Mouse (Mus musculus) B cell, adult 2 months (primary cell): ENCODE measurements around the gene Cpsf6.

Source experiments
- DNase-seq, 2 experiments: peaks; one replicate each; pipeline ENCODE4 v3.0.0; 2022

The Cpsf6 gene

DNA sequence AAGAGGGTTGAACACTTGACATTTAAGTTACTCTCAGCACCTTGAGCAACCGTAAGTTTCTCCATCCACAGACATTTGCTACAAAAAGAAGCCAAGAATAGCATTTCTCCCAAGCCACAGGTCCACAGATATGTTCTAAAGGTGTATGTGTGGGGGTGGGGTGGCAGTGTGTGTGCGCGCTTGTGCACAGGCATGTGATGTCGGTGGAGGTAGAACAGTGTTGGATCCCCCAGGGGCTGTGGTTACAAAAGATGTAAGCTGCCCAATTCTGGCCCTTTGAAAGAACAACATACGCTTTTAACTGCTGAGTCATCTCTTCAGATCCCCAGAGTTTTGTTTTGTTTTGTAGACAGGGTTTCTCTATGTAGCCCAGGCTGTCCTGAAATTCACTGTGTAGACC lies 57.2 kb downstream of the Cpsf6 start:
- peak in 1 of 2 experiments; percentile 26 for DNase-seq

DNA sequence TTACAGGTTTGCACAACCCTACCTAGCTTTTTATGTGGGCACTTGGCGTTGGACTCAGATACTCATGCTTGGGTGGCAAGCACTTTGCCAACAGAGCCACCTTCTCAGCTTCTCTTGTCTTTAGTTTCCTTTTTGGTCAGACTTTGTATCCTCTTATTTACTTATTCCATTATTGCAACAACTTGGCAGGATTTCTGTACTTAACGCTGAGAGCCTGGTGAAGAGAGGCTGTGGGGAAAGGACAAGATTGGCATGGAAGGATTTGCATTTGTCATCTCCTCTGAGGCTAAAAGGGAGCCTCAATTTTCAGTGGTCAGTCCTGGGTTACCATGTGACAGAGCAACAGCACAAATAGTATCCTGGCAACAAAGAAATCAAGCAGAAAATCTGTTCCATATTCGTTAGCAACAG lies 59.2 kb downstream of the Cpsf6 start:
- no peak for DNase-seq

GRCm38 (mm10) chr10:117316391-117316790 lies 63.4 kb downstream of the Cpsf6 start:
- no peak for DNase-seq

DNA sequence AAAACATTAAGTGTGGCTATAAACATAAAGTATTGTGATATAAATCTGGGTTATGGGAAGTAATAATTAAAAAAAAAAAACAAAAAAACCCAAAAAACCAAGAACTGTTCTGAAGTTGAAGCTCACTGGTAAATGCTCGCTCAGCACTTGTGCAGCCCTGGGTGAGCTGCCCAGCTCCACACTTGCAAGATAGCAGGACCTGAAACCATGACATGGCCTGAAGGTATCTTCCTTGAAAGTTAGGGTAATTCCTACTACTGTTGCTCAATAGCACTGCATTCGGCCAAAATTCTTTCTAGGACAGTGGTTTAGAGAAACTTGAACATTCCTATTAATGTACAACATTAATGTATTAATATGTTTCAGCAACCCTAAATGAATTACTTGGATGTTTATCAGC lies 66.7 kb downstream of the Cpsf6 start:
- DNase-seq, result no peak

DNA sequence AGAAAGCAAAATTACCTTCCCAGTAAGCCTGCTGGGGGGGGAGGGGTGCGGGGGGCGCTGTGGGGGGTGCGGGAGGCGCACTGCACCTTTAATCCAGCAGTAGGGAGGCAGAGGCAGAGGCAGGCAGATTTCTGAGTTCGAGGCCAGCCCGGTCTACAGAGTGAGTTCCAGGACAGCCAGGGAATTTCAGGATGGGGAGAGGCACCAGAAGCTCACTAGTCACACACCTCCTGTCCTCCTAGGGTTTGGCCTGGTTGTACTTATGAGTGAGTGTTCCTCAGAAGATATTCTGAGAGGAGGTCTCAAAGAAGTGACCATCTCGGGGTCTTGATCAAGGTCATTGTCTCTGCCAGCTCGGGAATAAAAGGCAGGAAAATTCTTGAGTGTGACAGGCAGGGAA lies 67.6 kb downstream of the Cpsf6 start:
- DNase-seq, result no peak

DNA sequence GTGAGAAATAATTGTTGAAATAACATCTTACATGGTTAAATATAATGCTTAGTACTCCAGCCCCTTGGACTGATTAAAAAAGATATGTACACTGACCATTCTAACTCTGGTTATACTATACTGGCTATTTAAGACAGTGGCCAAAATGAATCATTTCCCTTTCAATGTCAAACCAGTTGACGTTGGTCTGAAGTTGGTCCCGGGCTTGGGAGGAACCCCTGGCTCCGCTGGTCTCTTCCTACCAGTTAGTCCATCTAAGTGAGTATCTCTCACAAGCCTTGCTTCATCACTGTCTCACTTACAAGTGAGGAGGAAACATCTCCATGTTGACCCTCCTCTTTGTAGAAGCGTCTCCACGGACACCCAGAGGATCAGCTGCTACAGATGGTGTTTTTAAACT lies 75.4 kb downstream of the Cpsf6 start:
- no peak for DNase-seq

DNA sequence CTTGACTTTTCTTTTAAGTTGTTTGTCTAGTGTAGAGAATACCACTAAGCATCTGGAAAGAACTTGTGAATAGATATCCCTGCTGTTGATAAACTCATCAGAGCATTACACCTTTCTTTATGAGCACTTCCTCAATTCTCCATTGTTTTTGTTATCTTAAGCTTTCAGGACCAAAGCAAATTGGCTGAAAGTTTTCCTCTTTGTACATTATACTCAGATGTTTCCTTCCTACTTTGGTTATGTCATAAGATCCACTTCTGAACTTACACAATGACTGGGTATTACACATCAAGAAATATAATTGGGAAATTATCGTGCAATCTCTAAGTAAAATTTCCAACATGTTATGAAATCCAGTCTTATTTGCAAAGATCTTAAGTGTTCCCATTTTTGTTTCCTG lies 78.1 kb downstream of the Cpsf6 start:
- no peak for DNase-seq

GRCm38 (mm10) chr10:117299901-117300520 lies 79.8 kb downstream of the Cpsf6 start:
- no peak for DNase-seq

GRCm38 (mm10) chr10:117299106-117299505 lies 80.7 kb downstream of the Cpsf6 start:
- DNase-seq, result no peak

DNA sequence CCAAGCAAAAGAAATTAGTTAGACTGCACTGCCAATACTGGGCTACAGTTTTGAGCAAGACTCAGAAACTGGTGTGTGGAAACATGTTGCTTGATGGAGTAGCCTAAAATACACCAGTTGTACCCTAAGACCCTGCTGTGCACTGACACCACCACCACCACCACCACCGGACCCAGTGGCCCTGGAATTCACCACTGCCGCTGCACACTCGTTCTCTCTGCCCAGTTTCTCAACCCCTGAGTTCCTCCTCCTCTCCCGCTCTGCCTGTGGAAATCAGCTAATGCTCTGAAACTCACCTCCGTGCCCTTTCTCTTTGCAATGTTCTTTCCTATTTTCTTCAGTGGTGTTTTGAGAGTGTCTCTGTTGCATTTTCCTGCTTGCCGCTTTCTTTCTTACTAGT lies 81.5 kb downstream of the Cpsf6 start:
- no peak for DNase-seq
